Mouse (Mus musculus) cerebellum, adult (tissue): ENCODE data around the gene Mdp1.

Source experiments
- ATAC-seq: cut with Nextera tagmentation; 2 replicates; pipeline ENCODE4 v1.9.2; 2017; ENCODE audit warnings: mild to moderate bottlenecking, moderate library complexity, mixed read lengths; ENCODE audit not compliant: insufficient number of reproducible peaks, low FRiP score, low TSS enrichment

Mdp1 gene

DNA sequence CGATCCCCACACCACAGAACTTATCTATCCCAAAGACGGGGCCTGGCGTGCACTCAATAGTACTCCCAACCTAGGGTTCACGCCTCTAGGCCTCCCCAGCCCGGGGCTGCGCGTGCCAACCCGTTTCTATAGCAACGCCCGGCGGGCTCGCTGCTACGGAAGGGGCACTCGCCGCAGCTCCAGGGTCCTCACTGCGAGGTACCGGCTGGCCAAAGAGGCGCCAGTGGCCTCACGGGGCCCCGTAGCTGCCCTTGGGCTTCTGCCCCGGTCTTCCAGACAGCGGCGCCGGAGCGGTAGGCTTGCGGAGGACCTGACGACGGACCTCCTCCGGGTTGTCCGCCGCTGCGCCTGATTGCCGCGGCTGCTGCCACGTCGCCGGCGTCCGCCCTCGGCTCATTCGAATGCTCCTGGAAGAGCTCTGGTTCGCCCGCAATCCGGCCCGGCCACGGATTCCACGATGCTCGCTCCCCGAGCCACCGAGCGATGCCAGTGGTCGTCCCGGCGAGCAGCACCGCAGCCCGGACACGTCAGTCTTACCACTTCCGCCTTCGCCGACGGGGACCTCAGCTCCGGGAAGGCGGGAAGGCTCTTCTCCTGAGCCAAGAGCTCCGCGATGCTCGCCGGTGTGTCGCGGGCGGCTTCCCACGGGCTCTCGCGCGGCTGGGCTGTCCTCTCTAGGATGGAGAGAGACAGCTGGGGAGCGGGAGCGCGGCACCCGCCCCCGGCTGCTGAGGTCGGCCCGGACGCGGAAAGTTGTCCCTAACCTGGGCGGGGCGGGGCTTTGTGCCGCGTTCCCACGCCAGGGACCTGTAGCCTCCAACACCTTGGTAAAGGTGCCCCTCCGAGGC lies 17.0 kb downstream of the Mdp1 start, which contains the start of gene Tm9sf1:
Tm9sf1 (minus strand) TSS at position 747 of the 848 bp plus-strand sequence.
- ATAC-seq: peak; percentile 82

DNA sequence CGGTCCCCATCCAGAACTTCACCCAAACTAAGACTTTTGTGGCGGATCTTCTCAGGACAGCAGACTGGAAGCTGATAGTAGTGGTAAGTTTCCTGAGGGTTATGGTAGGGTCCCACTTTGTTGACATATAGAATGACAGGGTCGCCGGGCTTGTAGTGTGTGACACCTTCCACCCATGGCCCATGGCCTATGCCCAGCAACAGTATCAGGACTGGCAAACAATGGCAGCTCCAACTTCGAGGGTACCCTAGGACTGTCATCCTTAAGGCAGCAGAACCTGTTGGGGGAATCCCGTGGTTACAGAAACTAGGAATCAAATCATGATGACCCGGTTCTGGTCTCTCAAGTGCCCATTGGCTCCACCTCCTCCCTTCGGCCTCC lies 17.6 kb downstream of the Mdp1 start:
- ATAC-seq: peak; percentile 10; the same call in 1 of the 2 replicates

DNA sequence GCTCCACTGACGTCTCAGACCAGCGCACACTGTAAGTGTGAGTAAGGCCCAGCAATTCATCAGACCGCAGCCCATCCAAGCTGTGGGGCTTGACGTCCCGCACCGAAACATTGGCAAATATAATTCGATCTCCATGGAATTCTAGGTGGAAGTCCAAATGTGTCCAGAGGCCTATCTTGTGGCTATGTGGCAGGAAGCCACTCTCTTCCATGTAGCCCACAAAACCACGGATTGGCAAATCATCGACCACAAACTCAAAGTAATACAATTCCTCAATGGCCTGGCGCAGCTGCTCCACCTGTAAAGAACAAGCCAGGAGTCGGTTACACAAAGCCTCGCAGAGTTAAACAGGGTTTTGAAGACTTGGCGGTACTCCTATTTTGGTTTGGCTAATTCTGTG lies 19.0 kb downstream of the Mdp1 start:
- ATAC-seq: no peak

DNA sequence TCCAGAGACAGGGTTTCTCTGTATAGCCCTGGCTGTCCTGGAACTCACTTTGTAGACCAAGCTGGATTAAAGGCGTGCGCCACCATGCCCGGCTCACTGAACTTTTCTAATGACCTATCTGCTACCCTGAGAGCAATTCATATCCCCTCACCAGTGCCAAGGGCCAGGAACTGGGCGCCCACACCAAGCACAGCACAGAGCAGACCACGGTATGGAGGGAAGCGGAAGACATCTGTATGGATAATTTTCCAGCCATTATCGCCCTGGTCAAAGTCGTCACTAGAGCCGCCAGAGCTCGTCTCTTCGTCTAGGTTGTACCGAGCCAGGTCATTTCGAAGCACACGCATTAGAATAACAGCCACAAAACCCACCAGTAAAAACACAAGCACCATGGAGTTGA lies 19.5 kb downstream of the Mdp1 start:
- ATAC-seq: no peak

DNA sequence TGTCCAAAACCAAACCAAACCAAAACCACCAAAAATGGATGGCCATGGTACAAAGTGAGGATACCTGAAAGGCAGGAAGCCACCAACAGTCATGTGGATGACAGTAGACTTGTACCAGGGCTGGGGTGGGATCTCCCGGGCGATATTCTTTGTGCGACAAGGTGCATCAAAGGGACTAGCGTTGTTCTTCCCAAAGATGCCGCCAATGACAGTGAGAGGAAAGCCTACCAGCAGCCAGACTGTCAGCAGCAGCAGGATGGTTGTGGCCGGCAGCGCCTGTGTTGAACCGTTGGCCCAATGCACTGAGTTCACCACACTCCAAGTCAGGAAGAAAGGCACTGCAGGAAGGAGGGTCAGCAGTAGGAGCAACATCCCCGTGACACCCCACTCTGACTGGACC lies 22.5 kb downstream of the Mdp1 start, which contains the start of gene Gm49378:
Gm49378 (minus strand) TSS at position 101 of the 400 bp plus-strand sequence.
- no peak for ATAC-seq

DNA sequence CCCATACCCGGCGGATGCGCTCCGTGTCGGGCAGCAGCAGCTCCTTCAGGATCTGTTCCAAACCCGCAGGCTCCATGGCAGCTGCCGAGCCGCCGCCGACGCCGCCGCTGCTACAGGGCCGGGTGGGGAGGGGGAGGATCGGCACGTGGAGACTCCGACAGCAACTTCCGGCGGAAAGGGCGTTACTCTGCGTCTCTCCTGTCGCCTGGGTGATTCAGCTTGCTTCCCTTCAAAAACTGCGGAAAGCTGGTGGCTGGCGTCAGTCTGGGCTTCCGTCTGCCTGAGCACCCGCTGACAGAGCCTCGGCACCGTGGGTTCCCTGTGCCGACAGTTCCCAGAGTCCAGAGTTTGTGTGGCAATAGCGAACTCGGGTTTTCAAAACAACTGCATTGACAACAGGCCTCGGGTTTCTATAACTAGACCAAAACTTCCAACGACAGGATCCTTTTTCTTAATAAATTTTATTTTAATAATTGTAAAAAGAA lies 24.7 kb downstream of the Mdp1 start, which contains the start of gene Ipo4:
Ipo4 (minus strand) TSS at position 435 of the 485 bp plus-strand sequence.
- peak; percentile 84 for ATAC-seq

DNA sequence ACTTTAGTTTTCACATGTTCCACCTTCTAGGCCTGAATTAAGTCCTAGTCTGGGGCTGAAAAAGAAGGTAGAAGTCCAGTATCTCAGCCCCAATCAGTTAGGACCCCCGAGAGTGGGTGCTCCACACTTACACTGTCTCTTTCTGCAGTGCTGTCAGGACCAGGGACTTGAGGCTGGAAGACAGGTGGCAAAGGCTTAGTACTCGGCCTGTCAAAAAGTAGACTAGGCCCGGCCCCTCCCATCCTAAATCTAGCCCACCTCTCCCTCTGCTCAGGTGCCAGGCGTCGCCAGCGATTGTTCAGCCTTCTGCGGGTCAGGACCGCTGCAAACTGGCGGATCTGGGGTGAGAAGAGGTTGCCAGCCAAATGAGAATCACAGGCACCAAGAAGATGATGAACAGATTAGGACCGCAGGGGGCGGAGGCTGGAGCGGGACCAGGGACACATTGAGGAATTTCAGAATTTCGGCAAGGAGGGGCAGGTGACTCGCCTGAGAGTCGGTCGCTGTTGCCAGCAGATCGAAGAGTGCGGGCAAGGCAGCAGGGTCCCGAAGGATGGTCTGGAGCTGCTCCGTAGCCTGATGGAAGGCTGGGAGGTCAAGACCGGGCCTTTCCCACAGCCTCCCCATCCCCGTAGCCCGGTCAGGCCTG lies 25.3 kb downstream of the Mdp1 start:
- ATAC-seq: peak; percentile 27; the same call in 1 of the 2 replicates

DNA sequence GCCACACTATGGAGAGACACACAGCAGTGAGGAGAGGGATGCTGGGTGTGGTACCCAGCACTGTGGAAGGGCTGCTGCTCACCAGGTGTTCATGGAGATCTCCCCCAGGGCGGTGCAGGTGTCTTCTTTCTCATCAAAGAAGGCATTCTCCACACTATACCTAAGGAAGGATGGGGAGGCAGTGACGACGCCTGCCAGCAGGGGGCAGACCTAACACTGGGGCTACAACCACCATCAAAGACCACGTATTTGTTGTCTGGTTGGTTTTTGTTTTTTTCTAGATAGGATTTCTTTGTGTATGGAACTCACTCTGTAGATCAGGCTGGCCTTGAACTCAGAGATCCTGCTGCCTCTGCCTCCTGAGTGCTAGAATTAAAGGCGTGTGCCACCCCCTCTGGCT lies 31.0 kb downstream of the Mdp1 start:
- ATAC-seq: no peak

DNA sequence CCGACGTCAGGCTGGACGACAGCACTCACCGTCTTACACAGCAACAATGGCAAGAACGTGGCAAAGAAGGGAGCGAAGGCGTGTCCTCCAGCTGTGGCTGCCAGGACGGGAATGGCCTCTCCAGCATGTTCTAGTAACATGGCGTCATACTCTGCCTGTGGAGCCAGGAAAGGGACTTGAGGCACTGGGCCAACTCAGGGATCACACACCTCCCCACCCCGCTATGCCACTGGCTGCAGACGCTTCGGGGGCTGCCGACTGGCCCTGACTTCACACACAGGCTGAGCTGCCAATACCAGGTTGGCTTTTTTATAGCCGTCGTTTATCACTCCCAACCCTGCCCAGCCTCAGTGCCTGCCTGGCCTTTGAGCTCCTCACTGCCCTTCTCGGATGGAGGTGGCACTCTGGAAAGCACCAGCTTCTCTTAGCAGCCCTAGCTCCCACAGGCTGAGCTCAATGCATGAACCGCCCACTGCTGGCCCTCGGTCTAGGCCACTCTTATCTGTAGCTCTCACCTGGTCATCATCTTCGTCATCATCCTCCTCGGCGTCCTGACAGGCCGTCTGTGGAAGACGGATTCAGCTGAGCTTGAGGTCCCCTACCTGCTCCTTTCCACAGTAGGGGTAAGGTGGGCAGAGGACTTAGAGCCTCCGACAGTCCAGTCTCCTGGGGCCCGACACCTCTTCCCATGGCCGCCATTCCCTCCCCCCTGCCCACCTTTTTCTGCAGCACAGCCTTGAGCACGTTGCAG lies 32.1 kb downstream of the Mdp1 start:
- no peak for ATAC-seq

DNA sequence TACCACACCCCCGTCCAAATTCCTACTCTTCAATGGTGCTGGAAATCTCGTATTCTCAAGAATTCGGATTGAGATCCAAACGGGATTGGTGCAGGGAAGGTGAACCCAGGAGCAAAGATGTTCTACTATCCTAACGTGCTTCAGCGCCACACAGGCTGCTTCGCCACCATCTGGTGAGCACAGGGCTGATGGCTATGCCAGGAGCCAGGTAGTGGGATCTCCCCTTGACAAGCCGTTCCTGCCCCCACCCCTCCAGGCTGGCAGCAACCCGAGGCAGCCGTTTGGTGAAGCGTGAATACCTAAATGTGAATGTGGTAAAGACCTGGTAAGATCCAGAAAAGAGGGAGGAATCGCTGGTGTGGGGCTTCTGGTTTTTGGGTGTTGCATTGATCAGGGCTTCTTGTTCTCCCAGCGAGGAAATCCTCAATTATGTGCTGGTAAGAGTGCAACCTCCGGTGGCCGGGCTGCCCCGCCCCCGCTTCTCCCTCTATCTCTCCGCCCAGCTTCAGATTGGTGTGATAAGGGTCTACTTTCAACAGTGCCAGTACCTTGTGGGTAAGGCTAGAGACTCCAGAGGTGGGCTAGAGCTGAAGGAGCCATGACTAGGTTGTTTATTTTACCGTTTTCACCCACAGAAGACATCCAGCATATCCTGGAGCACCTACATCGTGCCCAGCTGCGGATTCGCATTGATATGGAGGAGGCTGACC lies 41.7 kb downstream of the Mdp1 start:
- ATAC-seq: no peak

DNA sequence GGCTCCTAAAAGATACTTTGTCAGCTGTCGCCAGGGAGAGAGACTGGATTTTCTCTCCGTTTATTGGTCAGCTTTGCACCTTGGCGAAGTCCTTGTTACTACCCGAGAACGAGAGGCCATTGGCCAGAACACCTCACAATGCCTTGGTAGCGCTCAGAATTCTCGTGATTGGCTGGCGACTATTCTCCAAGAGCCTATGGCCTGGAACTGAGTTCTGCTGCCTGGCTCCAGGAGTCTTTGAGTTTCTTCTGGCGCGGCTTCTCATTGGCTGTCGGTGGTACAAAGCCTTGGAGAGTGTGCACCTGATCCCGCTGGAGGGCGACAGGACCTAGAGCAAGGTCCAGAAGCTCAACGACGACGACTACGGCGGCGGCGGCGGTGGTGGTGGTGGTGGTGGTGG lies 42.5 kb downstream of the Mdp1 start, which contains the start of gene Rec8:
Rec8 (plus strand) TSS at position 216 of the 400 bp plus-strand sequence.
- peak; percentile 96 for ATAC-seq

DNA sequence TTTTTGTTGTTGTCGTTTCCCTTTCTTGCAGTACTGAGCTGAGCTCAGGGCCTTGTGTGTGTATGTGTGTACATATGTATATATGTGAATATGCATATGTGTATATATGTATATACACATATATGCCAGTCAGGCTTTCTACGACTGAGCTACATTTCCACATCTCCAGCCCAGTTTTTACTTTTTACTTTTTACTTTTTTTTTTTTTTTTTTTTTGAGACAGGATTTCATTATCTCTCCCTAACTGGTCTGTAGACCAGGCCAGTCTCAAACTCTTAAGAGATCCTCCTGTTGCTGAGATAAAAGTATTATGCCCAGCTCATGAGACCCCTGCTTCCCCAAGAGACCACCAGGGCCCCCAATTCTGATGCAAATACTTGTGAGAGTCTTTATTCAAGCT lies 43.5 kb downstream of the Mdp1 start:
- ATAC-seq: no peak

DNA sequence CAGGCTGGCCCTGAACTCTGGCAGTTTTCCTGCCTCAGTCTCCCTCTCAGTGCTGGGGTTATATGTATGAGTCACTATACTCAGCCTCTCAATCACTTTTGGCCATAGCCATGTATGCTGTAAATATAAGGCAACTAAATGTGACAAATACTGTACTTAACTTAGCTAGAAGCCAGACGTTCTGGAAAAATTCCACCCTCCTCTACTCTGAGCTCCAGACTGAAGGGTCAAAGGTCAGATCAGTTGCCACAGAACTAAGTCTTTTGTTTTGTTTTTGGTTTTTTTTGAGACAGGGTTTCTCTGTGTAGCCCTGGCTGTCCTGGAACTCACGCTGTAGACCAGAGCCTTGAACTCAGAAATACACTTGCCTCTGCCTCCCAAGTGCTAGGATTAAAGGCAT lies 44.4 kb downstream of the Mdp1 start:
- ATAC-seq: no peak

DNA sequence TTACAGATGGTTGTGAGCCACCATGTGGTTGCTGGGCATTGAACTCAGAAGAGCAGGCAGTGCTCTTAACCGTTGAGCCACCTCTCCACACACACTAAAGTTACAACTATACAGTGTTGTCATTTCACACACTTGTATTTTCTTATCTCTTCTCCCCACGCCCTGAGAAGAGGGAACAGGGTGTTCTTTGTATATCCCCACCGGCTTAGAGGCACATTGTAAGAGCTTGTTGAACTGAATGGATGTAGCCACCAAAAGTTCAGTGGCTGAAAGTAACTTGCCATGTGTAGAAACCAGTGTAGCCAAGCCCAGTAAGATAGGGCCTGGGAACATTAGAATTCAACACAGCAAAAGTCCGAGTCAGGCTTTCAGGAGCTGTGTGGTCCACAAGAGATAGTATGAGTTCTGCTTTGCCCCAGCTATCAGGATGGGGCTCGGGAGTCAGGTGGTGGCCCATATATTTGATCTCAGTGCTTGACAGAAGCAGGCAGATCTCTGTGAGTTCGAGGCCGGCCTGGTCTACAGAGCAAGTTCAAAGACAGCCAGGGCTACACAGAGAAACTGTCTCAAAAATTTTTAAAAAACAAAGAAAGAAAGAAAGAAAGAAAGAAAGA lies 45.6 kb downstream of the Mdp1 start:
- ATAC-seq: no peak

DNA sequence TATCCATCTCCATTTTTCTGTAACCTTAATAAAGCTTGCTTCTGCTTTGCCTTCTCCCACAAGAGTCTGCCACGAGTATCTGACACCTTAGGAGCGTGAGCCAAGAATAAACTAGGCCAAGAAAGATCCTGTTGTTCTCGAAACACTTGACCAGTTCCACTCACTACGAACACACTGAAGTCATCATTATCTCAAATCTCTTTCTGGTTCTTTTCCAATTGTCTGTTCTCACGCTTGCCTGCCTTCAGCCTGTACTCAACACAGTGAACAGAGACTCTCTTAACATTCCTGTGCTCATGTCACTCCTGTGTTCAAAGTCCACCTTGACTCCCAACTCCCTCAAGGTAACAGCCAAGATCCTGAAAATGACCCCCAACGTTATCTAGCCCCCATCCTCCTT lies 47.0 kb downstream of the Mdp1 start:
- ATAC-seq: no peak

DNA sequence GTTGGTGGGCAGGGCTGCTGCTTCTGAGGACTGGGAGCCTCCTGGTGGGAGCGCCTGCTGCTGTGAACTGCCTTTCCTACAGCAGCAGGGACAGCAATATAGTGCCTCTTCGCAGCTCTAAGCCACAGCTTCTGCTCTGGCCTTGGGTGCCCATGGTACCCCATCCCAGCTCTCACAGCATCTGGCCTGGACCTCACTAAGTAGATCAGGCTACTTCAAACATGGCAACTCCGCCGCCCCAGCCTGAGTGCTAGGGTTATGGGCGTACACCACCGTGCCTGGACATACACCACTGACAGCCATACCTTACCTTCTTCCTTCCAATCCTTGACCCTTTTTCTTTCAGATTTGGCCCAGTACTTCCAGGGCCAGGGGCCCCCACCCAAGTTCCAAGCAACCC lies 52.0 kb downstream of the Mdp1 start:
- ATAC-seq: no peak
